Mouse (Mus musculus): ENCODE measurements at regions not wholly inside any gene's neighbourhood (a gene's known extent, or its start where the extent isn't known, plus 50 kb on each side); places are given as distances from the start of the nearest gene placed in this dataset.

DNA sequence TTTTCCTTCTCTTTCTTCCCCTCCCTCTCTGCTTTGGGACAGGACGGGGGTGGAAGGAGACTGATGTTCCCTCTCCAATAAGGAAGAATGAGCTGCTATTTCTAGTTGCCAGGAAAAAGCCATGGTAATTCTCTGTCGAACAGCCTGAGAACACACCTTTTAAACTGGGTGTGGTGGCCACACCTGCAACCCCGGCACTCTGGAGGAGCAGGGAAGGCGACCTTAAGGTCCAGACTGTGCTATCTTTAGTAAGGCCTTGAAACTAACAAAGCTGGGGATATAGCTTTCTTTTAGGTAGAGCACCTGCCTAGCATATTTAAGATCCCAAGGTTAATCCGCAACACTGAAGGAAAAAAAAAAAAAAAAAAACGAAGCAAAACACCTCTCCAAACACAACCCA lies 242.7 kb downstream of the Foxo1 start:
- DNase-seq (ENCODE audit: low spot score in 2 of 2), result no peak

GRCm38 (mm10) chr3:52510088-52510765 lies 242.1 kb downstream of the Foxo1 start:
- no peak for DNase-seq (ENCODE audit: low spot score in 2 of 2)

DNA sequence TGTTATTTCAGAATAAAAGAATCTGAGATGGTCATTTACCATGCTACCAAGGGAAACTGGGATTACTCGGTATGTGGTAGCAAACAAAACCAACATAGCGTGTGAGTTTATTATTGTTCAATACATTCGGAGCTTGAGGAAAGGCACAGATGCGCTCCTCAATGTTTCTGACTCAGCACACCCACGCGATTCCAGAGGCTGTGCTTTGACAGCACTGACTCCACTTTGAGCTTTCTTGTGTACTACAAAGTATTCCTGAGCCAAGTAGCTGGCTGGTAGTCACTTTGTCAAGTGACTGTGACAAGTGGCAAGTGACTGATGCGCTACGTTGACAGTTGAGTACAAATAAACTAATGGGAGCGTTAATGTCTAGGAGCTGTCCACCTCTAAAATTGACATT lies 235.8 kb downstream of the Foxo1 start:
- DNase-seq (ENCODE audit: low spot score in 2 of 2), result no peak

DNA sequence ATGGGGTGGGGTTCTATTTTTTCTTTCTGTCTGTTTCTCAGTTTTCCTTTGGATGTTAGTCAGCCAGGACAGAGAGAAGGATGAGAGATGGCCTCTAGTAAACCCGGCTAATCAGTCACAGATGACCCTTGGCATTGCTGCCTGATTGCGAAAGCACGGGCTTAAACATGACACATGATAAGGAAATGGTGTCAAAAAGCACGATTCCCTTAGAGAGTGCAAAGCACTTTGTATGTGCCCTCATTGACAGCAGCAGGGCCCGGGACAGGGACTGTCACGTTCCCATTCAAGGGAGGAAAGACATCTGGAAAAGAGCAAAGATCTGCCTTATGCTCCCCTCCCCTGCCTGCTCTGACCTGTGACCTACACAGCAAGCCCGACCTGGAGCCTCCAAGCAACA lies 234.1 kb downstream of the Foxo1 start:
- no peak for DNase-seq (ENCODE audit: low spot score in 2 of 2)

DNA sequence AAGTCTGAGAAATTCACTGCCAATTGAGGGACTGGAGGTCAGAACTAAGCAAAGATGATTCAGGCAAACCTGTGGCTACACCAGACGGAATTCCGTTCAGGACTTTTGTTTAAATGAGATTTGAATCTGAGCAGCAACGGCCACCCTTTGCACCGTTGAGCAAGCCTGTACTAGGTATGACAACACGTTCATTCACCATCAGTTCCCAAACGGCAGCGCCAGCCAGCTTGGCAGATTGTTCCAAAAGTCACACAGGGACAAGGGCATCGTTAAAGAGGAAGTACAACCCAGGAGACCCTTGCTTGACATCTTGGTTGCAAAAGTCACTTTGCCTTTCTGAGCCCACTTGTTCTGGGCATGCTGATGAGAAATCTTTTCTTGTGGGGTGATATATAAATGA lies 233.5 kb downstream of the Foxo1 start:
- no peak for DNase-seq (ENCODE audit: low spot score in 2 of 2)

- DNase-seq (ENCODE audit: low spot score in 2 of 2), result peak in 1 of 2 experiments; percentile 22
Measured at GRCm38 (mm10) chr3:52500026-52500425, 231.9 kb downstream of the Foxo1 start.

GRCm38 (mm10) chr3:52499581-52499980 lies 231.4 kb downstream of the Foxo1 start:
- DNase-seq (ENCODE audit: low spot score in 2 of 2), result no peak

DNA sequence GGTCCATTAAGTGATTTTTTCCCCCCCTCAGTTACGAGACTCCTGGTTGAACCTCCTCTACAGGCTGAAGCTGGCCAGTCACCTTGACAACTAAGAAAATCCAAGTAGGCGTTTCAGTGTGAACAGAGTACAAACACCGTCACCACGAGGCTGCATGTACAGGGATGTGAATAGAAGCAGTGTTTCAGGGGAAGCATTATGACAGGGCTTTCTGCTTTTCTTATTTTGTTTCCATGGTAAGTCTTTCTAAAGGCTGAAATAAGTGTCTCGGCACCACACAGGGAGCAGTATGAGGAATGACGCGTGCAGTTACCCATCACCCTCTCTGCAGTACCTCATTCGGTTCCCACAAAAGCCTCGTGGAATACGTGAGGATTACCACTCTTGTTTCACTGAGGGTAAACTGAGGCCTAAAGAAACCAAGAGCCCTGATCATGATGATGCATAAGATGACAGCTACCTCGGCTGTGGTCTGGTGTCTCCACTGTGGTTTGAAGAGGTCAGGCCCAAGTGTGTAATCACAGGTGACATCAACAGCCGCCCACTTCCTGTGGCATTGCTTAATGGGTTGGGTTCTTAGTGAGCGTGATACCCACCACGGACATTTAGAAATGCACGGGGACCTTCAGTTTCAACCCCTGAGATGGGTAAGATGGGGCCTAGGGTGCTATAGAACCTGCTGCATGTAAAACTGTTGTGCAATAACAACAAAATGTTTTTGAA lies 230.5 kb downstream of the Foxo1 start:
- no peak for DNase-seq (ENCODE audit: low spot score in 2 of 2)

- no peak for DNase-seq (ENCODE audit: low spot score in 2 of 2)
Measured at GRCm38 (mm10) chr3:52496965-52497364, 228.8 kb downstream of the Foxo1 start.

DNA sequence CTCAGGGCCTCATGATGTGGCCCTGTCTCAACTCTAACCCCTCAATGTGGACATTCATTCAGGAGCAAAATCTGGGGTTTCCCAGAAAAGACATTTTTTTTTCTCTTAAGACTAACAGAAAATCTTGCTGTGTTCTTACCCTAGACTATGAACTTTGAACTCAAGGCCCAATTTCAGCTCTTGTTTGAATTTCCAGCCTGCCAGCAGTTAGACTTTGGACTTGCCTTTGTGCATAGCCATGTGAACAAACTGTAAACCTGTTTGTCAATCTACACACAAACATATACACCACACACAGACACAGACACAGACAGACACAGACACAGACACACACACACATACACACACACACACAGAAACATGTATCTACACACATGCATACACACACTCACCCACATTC lies 227.3 kb downstream of the Foxo1 start:
- DNase-seq (ENCODE audit: low spot score in 2 of 2), result no peak

GRCm38 (mm10) chr3:52494924-52495323 lies 226.8 kb downstream of the Foxo1 start:
- no peak for DNase-seq (ENCODE audit: low spot score in 2 of 2)

DNA sequence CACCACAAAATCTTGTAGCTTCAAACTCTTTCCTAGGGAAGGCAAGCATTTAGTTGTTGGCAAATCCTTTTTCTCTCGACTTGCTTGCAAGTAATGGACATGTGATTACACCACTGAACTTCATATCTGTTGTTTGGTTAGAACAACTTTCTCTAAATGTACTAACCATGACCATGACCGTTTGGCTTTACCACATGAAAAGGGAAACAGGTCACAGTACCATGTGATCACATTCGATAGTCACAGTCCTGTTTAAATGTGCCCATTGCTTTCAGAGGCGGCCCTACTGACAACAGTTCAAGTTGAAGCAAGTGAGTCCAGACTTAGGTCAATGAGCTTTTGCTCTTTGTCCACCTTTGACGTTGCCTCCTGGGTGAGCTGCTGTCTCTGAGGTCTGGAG lies 211.1 kb downstream of the Foxo1 start:
- no peak for DNase-seq (ENCODE audit: low spot score in 2 of 2)

DNA sequence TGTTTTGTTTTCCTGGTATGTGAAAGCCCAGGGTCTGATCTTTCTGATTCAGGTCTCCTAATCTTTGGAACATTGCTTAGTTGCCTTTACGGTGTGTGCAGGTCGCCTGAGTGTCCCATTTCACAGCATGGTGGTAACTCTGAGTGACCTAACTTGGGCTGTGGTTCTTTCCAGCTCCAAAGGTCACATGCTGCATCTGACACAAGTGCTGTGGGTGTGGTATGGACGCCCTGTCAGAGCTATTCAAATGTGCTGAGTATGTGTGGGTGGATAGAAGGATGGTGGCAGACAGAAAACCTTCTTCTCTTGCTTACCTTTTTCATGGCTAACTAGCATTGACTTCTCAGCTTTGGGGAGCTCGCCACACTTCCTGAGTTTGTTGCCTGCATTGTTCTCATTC lies 201.8 kb downstream of the Foxo1 start:
- DNase-seq (ENCODE audit: low spot score in 2 of 2), result no peak

DNA sequence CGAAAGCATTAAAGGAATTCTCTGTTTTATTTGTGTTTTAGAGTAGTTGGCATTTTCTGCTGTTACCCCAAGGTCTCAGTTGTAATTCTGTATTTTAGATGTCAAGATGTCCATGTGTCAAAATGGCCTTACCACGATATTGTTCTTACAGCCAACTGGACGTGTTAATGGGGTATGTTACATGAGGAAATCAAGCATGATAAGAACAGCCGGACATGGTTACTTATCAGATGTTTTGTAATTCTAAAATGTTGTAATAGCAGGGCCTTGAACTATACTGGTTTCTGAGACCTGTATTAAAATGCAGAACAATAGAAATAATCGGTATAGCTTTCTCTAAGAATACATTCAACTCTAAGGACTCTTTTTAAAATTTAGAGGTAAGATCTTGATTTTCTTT lies 201.3 kb downstream of the Foxo1 start:
- DNase-seq (ENCODE audit: low spot score in 2 of 2), result no peak

DNA sequence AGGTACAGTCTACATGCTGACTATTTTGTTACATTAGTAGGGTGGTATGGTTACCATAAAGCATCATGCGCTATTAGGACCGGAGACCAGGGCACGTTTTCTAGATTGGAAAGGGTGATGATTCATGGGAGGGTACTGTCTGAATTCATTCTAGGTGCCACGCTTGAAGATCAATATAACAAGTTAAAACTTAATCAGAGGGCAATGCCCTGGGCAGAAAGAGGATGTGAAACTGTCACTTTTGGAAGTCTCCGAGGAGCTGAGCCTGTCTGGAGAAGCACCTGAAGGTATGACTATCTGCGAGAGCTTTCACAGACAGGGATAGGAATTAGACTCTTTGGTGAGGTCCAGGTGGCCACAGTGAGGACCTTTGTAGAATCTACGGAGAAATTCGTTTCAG lies 200.2 kb downstream of the Foxo1 start:
- no peak for DNase-seq (ENCODE audit: low spot score in 2 of 2)

GRCm38 (mm10) chr3:52467876-52468275 lies 199.7 kb downstream of the Foxo1 start:
- DNase-seq (ENCODE audit: low spot score in 2 of 2), result no peak

GRCm38 (mm10) chr3:52466984-52467565 lies 198.9 kb downstream of the Foxo1 start:
- no peak for DNase-seq (ENCODE audit: low spot score in 2 of 2)

DNA sequence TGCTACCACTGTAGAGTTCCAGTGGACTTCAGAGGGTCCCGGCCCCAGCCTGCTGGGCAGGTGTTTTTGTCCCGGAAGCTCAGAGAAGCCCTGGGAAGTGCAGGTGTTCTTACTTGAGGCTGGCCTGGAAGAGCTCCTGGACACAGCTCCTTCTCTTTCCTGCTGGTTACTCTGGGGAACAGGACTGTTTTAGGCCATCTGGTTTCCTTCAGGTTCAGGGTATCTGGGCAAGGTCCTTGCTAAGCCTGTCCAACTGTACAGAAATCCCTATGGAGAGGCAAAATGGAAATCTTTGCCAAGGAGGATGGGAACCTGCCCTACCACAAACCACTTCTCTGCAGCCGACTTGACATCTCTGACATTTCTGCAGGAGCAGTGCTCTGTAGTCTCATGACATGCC lies 198.4 kb downstream of the Foxo1 start:
- no peak for DNase-seq (ENCODE audit: low spot score in 2 of 2)

- no peak for DNase-seq (ENCODE audit: low spot score in 2 of 2)
Measured at GRCm38 (mm10) chr3:52463911-52464310, 195.8 kb downstream of the Foxo1 start.

GRCm38 (mm10) chr3:52454955-52455354 lies 186.8 kb downstream of the Foxo1 start:
- no peak for DNase-seq (ENCODE audit: low spot score in 2 of 2)

DNA sequence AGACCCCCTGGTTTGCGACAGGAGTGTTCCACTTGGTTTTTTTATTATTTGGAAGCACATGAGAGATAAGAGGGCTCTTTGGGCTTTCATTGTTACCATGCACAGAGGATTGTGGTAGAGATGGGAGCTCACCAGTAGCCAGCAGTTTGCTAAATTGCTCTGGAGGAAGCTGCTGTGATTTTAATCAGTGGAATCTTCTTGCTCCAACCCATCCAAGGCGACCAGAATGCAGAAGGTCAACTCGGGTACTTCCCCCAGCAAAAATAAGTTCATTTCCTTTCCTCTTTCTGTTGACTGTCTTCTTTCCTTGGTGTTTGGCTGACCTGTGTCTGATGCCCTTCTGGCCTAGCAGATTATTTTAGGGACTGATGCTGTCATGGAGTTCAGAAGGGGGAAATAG lies 184.9 kb downstream of the Foxo1 start:
- DNase-seq (ENCODE audit: low spot score in 2 of 2), result no peak

GRCm38 (mm10) chr3:52452345-52452744 lies 184.2 kb downstream of the Foxo1 start:
- DNase-seq (ENCODE audit: low spot score in 2 of 2), result no peak

- no peak for DNase-seq (ENCODE audit: low spot score in 2 of 2)
Measured at GRCm38 (mm10) chr3:52446991-52447390, 178.9 kb downstream of the Foxo1 start.
